22 mouse cellular contexts compared by ENCODE assay signal in genomic region chr13:97626116-97626515, GRCm38 (mm10).
"Had no signal": no experiment of that assay in that cellular context is flagged by ENCODE, and none has a peak within 500 bp of the region (broad histone marks: within the 10 kb centered on the region; RNA-seq: fewer than 3 reads in every experiment).

No protein-coding gene starts in this region.

- H3K4me2 ChIP-seq: limb, embryonic 13.5 days; liver, embryonic 12.5 days; liver, embryonic 15.5 days; lung, embryonic 15.5 days; midbrain, embryonic 13.5 days; neural tube, embryonic 13.5 days; stomach, embryonic 15.5 days had no signal

- H3K9me3 ChIP-seq: limb, embryonic 10.5 days; limb, embryonic 13.5 days; liver, embryonic 12.5 days; liver, embryonic 15.5 days; lung, embryonic 15.5 days; midbrain, embryonic 10.5 days; midbrain, embryonic 13.5 days; neural tube, embryonic 13.5 days; stomach, embryonic 15.5 days had no signal

- H3K9ac ChIP-seq: limb, embryonic 13.5 days; liver, embryonic 12.5 days; liver, embryonic 15.5 days; lung, embryonic 15.5 days; midbrain, embryonic 13.5 days; neural tube, embryonic 13.5 days; stomach, embryonic 15.5 days had no signal

- H3K4me1 ChIP-seq: limb, embryonic 10.5 days; liver, embryonic 12.5 days; liver, embryonic 15.5 days; megakaryocyte, embryonic 14.5 days; midbrain, embryonic 10.5 days; midbrain, embryonic 13.5 days; neural tube, embryonic 13.5 days; stomach, embryonic 15.5 days had no signal

- ATAC-seq: intestine, postnatal 0 days; liver, embryonic 12.5 days; midbrain, embryonic 13.5 days; midbrain, embryonic 16.5 days had no signal

- H3K36me3 ChIP-seq: limb, embryonic 10.5 days; limb, embryonic 13.5 days; liver, embryonic 12.5 days; liver, embryonic 15.5 days; lung, embryonic 15.5 days; midbrain, embryonic 10.5 days; midbrain, embryonic 13.5 days; neural tube, embryonic 13.5 days; stomach, embryonic 15.5 days had no signal

- H3K4me3 ChIP-seq: layer of hippocampus, adult 2 months; limb, embryonic 10.5 days; limb, embryonic 13.5 days; liver, embryonic 12.5 days; liver, embryonic 15.5 days; lung, embryonic 15.5 days; megakaryocyte, embryonic 14.5 days; midbrain, embryonic 10.5 days; midbrain, embryonic 13.5 days; myocyte; neural tube, embryonic 13.5 days; stomach, embryonic 15.5 days had no signal

- H3K27ac ChIP-seq: layer of hippocampus, adult 2 months; limb, embryonic 10.5 days; limb, embryonic 13.5 days; liver, embryonic 12.5 days; liver, embryonic 15.5 days; lung, embryonic 15.5 days; midbrain, embryonic 10.5 days; midbrain, embryonic 13.5 days; neural tube, embryonic 13.5 days; stomach, embryonic 15.5 days had no signal

- H3K27me3 ChIP-seq: limb, embryonic 13.5 days; lung, embryonic 15.5 days; midbrain, embryonic 13.5 days; neural tube, embryonic 13.5 days; stomach, embryonic 15.5 days had no signal

- DNase-seq: layer of hippocampus, adult 9-11 months; liver; lung, postnatal 10 days; lung, postnatal 36 days; retina, postnatal 1 day; right cerebral cortex, postnatal 25 days; spleen, adult 18-20 months; thymus, postnatal 25 days had no signal
